Mouse (Mus musculus) CH12.LX (cell line): ENCODE measurements around the gene Kcnh7. TPM values are rescaled to one million over a fixed set of nuclear protein-coding genes. Genes with fewer than 3 reads are reported as not detected.

Experiments used
- DNase-seq: peaks from one replicate; pipeline ENCODE4 v3.0.0-alpha.2; 2013; ENCODE audit errors: extremely low read depth
- H3K27ac ChIP-seq: 2 replicates; pipeline ENCODE4 v1.5.1; 2012; ENCODE audit warnings: low read depth, mild to moderate bottlenecking, control low read depth, moderate library complexity; ENCODE audit not compliant: insufficient read depth
- H3K27me3 ChIP-seq: replicated peaks from 2 replicates; pipeline ENCODE3; 2012; ENCODE audit warnings: inconsistent platforms
- H3K36me3 ChIP-seq, 2 experiments: replicated peaks in 1 of 2; 2 replicates each; pipeline versions ENCODE3 to v1.6.1; 2012; ENCODE audit warnings: inconsistent platforms in 1 of 2, low read length in 1 of 2, mild to moderate bottlenecking in 1 of 2, mixed read lengths in 1 of 2, moderate library complexity in 1 of 2; ENCODE audit not compliant: control insufficient read depth in 1 of 2, insufficient read depth in 1 of 2
- H3K4me1 ChIP-seq, 2 experiments: 2 replicates each; pipeline ENCODE4 v1.6.1; 2012; ENCODE audit warnings: inconsistent platforms in 1 of 2, moderate library complexity in 1 of 2; ENCODE audit not compliant: insufficient read depth in 2 of 2, control insufficient read depth in 1 of 2
- H3K4me2 ChIP-seq: 2 replicates; pipeline ENCODE4 v1.6.1; 2012; ENCODE audit warnings: low read depth, mild to moderate bottlenecking, control low read depth; ENCODE audit not compliant: poor library complexity, insufficient read depth, severe bottlenecking
- H3K4me3 ChIP-seq, 3 experiments: fragments of 150-350 bp in 1 of 3; sonication (generic) in 1 of 3; replicated peaks in 1 of 3; 2 replicates each; pipeline versions ENCODE3 to v1.5.1; 2011 to 2012; ENCODE audit warnings: low read depth in 2 of 3, low read length in 2 of 3, mild to moderate bottlenecking in 2 of 3, moderate library complexity in 2 of 3, control low read depth in 1 of 3, improper control_type of control experiment in 1 of 3, inconsistent platforms in 1 of 3, mixed read lengths in 1 of 3; ENCODE audit not compliant: poor library complexity in 1 of 3
- H3K79me2 ChIP-seq: replicated peaks from 2 replicates; pipeline ENCODE4 v1.6.1; 2012; ENCODE audit warnings: mild to moderate bottlenecking, moderate library complexity; ENCODE audit not compliant: control insufficient read depth, poor library complexity, insufficient read depth, severe bottlenecking; ENCODE audit errors: extremely low read depth
- H3K9ac ChIP-seq: 2 replicates; pipeline ENCODE4 v1.6.1; 2012; ENCODE audit warnings: low read depth, mild to moderate bottlenecking, control low read depth, moderate library complexity; ENCODE audit not compliant: insufficient read depth
- H3K9me3 ChIP-seq: replicated peaks from 2 replicates; pipeline ENCODE3; 2012; ENCODE audit warnings: low read length, inconsistent platforms, mixed read lengths
- CHD1 ChIP-seq: IDR thresholded peaks from 2 replicates; pipeline ENCODE4 v1.6.1; 2012; ENCODE audit warnings: low read depth, low read length, improper control_type of control experiment, inconsistent platforms
- CHD2 ChIP-seq: IDR thresholded peaks from 2 replicates; pipeline ENCODE4 v1.6.1; 2011; ENCODE audit warnings: low read length, improper control_type of control experiment
- CTCF ChIP-seq, 2 experiments: IDR thresholded peaks in 1 of 2; conservative IDR thresholded peaks in 1 of 2; 2 replicates each; pipeline ENCODE4 v1.5.1; 2011 to 2012; ENCODE audit warnings: low read depth in 2 of 2, low read length in 2 of 2, improper control_type of control experiment in 1 of 2, inconsistent platforms in 1 of 2, mild to moderate bottlenecking in 1 of 2, moderate library complexity in 1 of 2
- EP300 ChIP-seq: IDR thresholded peaks from 2 replicates; pipeline ENCODE4 v1.6.1; 2011; ENCODE audit warnings: low read length, improper control_type of control experiment
- ETS1 ChIP-seq: conservative IDR thresholded peaks from 2 replicates; pipeline ENCODE4 v1.6.1; 2012; ENCODE audit warnings: low read depth, mild to moderate bottlenecking, inconsistent platforms, low read length, improper control_type of control experiment, moderate library complexity
- GABPA ChIP-seq: IDR thresholded peaks from 2 replicates; pipeline ENCODE4 v1.6.1; 2012; ENCODE audit warnings: low read depth, low read length, improper control_type of control experiment, inconsistent platforms; ENCODE audit not compliant: insufficient replicate concordance
- JUN ChIP-seq: IDR thresholded peaks from 2 replicates; pipeline ENCODE4 v1.6.1; 2011; ENCODE audit warnings: low read depth, mild to moderate bottlenecking, low read length, improper control_type of control experiment, moderate library complexity; ENCODE audit not compliant: insufficient read depth
- JUND ChIP-seq: conservative IDR thresholded peaks from 2 replicates; pipeline ENCODE4 v1.6.1; 2011; ENCODE audit warnings: low read depth, low read length, improper control_type of control experiment
- KAT2A ChIP-seq: IDR thresholded peaks from 2 replicates; pipeline ENCODE4 v1.6.1; 2012; ENCODE audit warnings: low read length, improper control_type of control experiment, inconsistent platforms; ENCODE audit not compliant: insufficient replicate concordance
- MAFK ChIP-seq: IDR thresholded peaks from 2 replicates; pipeline ENCODE4 v1.6.1; 2011; ENCODE audit warnings: low read length, improper control_type of control experiment; ENCODE audit not compliant: insufficient replicate concordance
- MAX ChIP-seq: IDR thresholded peaks from 2 replicates; pipeline ENCODE4 v1.6.1; 2011; ENCODE audit warnings: low read length, improper control_type of control experiment
- MAZ ChIP-seq: IDR thresholded peaks from 2 replicates; pipeline ENCODE4 v1.6.1; 2012; ENCODE audit warnings: low read depth, mild to moderate bottlenecking, inconsistent platforms, low read length, improper control_type of control experiment, moderate library complexity
- MEF2A ChIP-seq: IDR thresholded peaks from 2 replicates; pipeline ENCODE4 v1.6.1; 2014; ENCODE audit warnings: low read depth, mild to moderate bottlenecking, inconsistent platforms, low read length, improper control_type of control experiment, borderline replicate concordance
- MXI1 ChIP-seq: IDR thresholded peaks from 2 replicates; pipeline ENCODE4 v1.6.1; 2011; ENCODE audit warnings: mild to moderate bottlenecking, low read depth, low read length, improper control_type of control experiment
- MYC ChIP-seq: IDR thresholded peaks from 2 replicates; pipeline ENCODE4 v1.6.1; 2011; ENCODE audit warnings: low read depth, mild to moderate bottlenecking, improper control_type of control experiment, low read length
- NRF1 ChIP-seq: IDR thresholded peaks from 2 replicates; pipeline ENCODE4 v1.6.1; 2014; ENCODE audit warnings: low read depth, mild to moderate bottlenecking, inconsistent platforms, low read length, improper control_type of control experiment, moderate library complexity
- PAX5 ChIP-seq: IDR thresholded peaks from 2 replicates; pipeline ENCODE4 v1.6.1; 2012; ENCODE audit warnings: low read length, inconsistent platforms, mixed read lengths
- POLR2A ChIP-seq: IDR thresholded peaks from 2 replicates; pipeline ENCODE4 v1.6.1; 2011; ENCODE audit warnings: low read depth, mild to moderate bottlenecking, improper control_type of control experiment, low read length
- POLR2AphosphoS2 ChIP-seq: IDR thresholded peaks from 2 replicates; pipeline ENCODE4 v1.6.1; 2011; ENCODE audit warnings: low read depth, low read length, improper control_type of control experiment
- RCOR1 ChIP-seq: conservative IDR thresholded peaks from 2 replicates; pipeline ENCODE4 v1.6.1; 2012; ENCODE audit warnings: low read depth, mild to moderate bottlenecking, inconsistent platforms, low read length, improper control_type of control experiment
- SIN3A ChIP-seq: IDR thresholded peaks from 2 replicates; pipeline ENCODE4 v1.6.1; 2012; ENCODE audit warnings: low read length, improper control_type of control experiment, inconsistent platforms
- TBP ChIP-seq: conservative IDR thresholded peaks from 2 replicates; pipeline ENCODE4 v1.6.1; 2011; ENCODE audit warnings: low read depth, low read length, improper control_type of control experiment
- TCF12 ChIP-seq: IDR thresholded peaks from 2 replicates; pipeline ENCODE4 v1.6.1; 2014; ENCODE audit warnings: low read depth, mild to moderate bottlenecking, inconsistent platforms, low read length, improper control_type of control experiment
- UBTF ChIP-seq: IDR thresholded peaks from 2 replicates; pipeline ENCODE4 v1.6.1; 2012; ENCODE audit warnings: low read depth, mild to moderate bottlenecking, inconsistent platforms, low read length, improper control_type of control experiment, moderate library complexity
- USF1 ChIP-seq: IDR thresholded peaks from 2 replicates; pipeline ENCODE4 v1.6.1; 2014; ENCODE audit warnings: low read depth, mild to moderate bottlenecking, inconsistent platforms, low read length, improper control_type of control experiment
- USF2 ChIP-seq: conservative IDR thresholded peaks from 2 replicates; pipeline ENCODE4 v1.6.1; 2011; ENCODE audit warnings: low read depth, low read length, improper control_type of control experiment
- ZC3H11A ChIP-seq: IDR thresholded peaks from 2 replicates; pipeline ENCODE4 v1.6.1; 2012; ENCODE audit warnings: low read depth, mild to moderate bottlenecking, inconsistent platforms, low read length, improper control_type of control experiment
- ZMIZ1 ChIP-seq: IDR thresholded peaks from 2 replicates; pipeline ENCODE4 v1.6.1; 2012; ENCODE audit warnings: low read depth, mild to moderate bottlenecking, inconsistent platforms, low read length, improper control_type of control experiment
- ZNF384 ChIP-seq: IDR thresholded peaks from 2 replicates; pipeline ENCODE4 v1.6.1; 2012; ENCODE audit warnings: low read depth, low read length, improper control_type of control experiment, inconsistent platforms
- dilution Hi-C: fragments of 300-500 bp; cut with MboI; formaldehyde crosslinking; loops from 2 replicates; pipeline ENCODE4 v1.14.3; 2020; ENCODE audit warnings: low sequenced_read_pairs; ENCODE audit not compliant: extremely low pct_unique_long_range_greater_than_20kb, extremely low pct_ligation_motif_present
- in situ Hi-C: fragments of 300-500 bp; cut with MboI; formaldehyde crosslinking; loops from 3 replicates; pipeline ENCODE4 v1.14.3; 2019; ENCODE audit warnings: low sequenced_read_pairs, low pct_ligation_motif_present, low pct_unique_long_range_greater_than_20kb, mixed read lengths
- polyA plus RNA-seq: library from polyadenylated mRNA; unstranded; fragments of >175 nt; gene quantifications from 2 replicates; pipeline ENCODE4 v1.2.1, GENCODE M21; 2012; ENCODE audit warnings: low read depth; ENCODE audit not compliant: insufficient read length
- total RNA-seq, 2 experiments: library from RNA; depleted of rRNA; stranded (reverse); fragments of 300-350 nt in 1 of 2; fragments of >200 nt in 1 of 2; gene quantifications; 2 replicates each; pipeline ENCODE4 v1.2.3; 2012 to 2014

Gene Kcnh7
- total and polyA plus RNA-seq, 3 experiments: 0.10 TPM; not detected in 2

DNA sequence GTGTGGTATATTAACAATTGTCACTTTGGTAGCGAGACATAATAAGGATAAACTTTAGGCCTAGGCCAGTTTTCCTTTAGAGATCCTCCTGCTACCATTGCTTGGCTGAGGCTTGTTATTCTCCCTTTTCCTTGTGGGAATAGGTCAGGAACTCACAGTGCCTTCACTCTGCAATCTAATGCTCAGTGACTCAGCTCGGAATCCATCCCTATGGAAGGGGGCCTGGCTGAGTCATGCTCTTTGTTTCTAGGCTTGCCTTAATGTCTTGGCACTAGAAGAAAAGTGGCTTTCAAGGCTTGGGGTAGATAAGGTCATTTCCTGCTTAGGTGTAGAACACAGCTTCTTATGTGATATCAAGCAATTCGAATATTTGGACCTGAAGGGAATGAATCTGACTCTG, 255.6 kb downstream of the Kcnh7 start:
- no peak overlapping the region for H3K4me3 ChIP-seq
- H3K9ac ChIP-seq: no peak overlapping the region
- H3K4me1 ChIP-seq: no peaks in the 10 kb centered on the region
- no peak overlapping the region for H3K4me2 ChIP-seq
- dilution Hi-C loops (no loop called here), in situ Hi-C loops (no loop called here)
- no peak overlapping the region for H3K27ac ChIP-seq
- no peaks in the 10 kb centered on the region for H3K79me2 ChIP-seq
- H3K9me3 ChIP-seq: no peaks in the 10 kb centered on the region
- H3K27me3 ChIP-seq: no peaks in the 10 kb centered on the region
- H3K36me3 ChIP-seq: no peaks in the 10 kb centered on the region
- TF ChIP-seq ETS1 (no peak), EP300 (no peak), POLR2A (no peak), PAX5 (no peak), CHD2 (no peak), TBP (no peak), MEF2A (no peak), ZC3H11A (no peak), MAX (no peak), MAFK (no peak), ZNF384 (no peak), POLR2AphosphoS2 (no peak), UBTF (no peak), SIN3A (no peak), GABPA (no peak), CHD1 (no peak), JUN (no peak), JUND (no peak), KAT2A (no peak)
- no peak for DNase-seq

DNA sequence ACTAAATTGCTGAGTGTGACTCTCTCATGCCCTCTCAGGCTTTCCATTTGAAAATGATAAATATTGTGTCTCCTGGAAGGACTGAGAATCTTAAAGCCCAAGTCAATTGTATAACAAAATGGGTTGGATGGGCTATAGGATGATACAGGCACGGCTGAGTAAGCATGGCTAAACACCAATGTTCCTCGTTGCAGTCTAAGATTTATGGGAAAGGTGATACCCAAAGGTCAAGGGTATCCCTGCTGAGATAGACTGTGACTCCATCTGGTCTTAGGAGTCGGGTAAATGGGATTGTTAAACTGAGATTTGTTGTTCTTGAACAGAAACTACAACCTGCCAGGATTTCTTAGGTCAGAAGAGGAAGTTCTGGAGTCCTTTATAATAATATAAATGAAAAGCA, 256.0 kb downstream of the Kcnh7 start:
- no peaks in the 10 kb centered on the region for H3K36me3 ChIP-seq
- no peak for DNase-seq
- H3K9me3 ChIP-seq: no peaks in the 10 kb centered on the region
- dilution Hi-C loops: no loop called here
- H3K4me1 ChIP-seq: no peaks in the 10 kb centered on the region
- in situ Hi-C loops: no loop called here
- H3K79me2 ChIP-seq: no peaks in the 10 kb centered on the region
- H3K27ac ChIP-seq: no peak overlapping the region
- no peak for TF ChIP-seq MXI1
- TF ChIP-seq MEF2A: no peak
- TF ChIP-seq NRF1: no peak
- no peak for TF ChIP-seq RCOR1
- TF ChIP-seq USF1: no peak
- TF ChIP-seq MAZ: no peak
- TF ChIP-seq TCF12: no peak
- no peak for TF ChIP-seq ETS1
- TF ChIP-seq USF2: no peak
- TF ChIP-seq UBTF: no peak
- TF ChIP-seq ZMIZ1: no peak
- TF ChIP-seq SIN3A: no peak
- no peak for TF ChIP-seq CTCF (conservative IDR thresholded peaks at IDR 0.05 in 1 of 2, IDR thresholded peaks at IDR 0.05 in 1 of 2; ENCODE audit: low read depth in 2 of 2, low read length in 2 of 2)
- no peak for TF ChIP-seq PAX5
- TF ChIP-seq MYC: no peak
- no peak overlapping the region for H3K9ac ChIP-seq
- H3K27me3 ChIP-seq: no peaks in the 10 kb centered on the region
- no peak overlapping the region for H3K4me2 ChIP-seq
- H3K4me3 ChIP-seq: no peak overlapping the region
